8 mouse cellular contexts compared by ENCODE assay signal in genomic region chr5:115844766-115845634, GRCm38 (mm10). TPM values are rescaled to one million over a fixed set of nuclear protein-coding genes. Genes with fewer than 3 reads are reported as not detected.
A peak's percentile ranks its signal among the peaks of the same experiment; 100 is the strongest.
DNase-seq lines count a peak whose midpoint lies in the region; ATAC-seq and TF ChIP-seq lines count a peak whose summit lies in the region.

TSS of gene Cit (plus strand) at chr5:115845278.

- peaks cover 3 to 7% of the 10 kb centered on the region in 2 experiments; a peak in 2 of 4 replicates for H3K4me1 ChIP-seq in ES-E14 (ENCODE audit: control insufficient read depth in 2 of 2, insufficient read depth in 2 of 2, low read length in 2 of 2, poor library complexity in 1 of 2)
- peaks cover 9% of the 10 kb centered on the region for H3K4me1 ChIP-seq in forebrain, embryonic 14.5 days (ENCODE audit: control insufficient read depth, insufficient read depth, low read length)
- peaks cover 11% of the 10 kb centered on the region for H3K4me1 ChIP-seq in liver, postnatal 0 days (ENCODE audit: insufficient read depth)
- H3K4me1 ChIP-seq in neural tube, embryonic 13.5 days (replicated peaks): peaks cover 32% of the 10 kb centered on the region

- H3K9me3 ChIP-seq in ES-E14 (ENCODE audit: control insufficient read depth, insufficient read depth, low read depth, low read length): no peaks in the 10 kb centered on the region
- H3K9me3 ChIP-seq in forebrain, embryonic 14.5 days (replicated peaks; ENCODE audit: control insufficient read depth, low read length): no peaks in the 10 kb centered on the region
- H3K9me3 ChIP-seq in liver, postnatal 0 days (ENCODE audit: low read length): no peaks in the 10 kb centered on the region
- no peaks in the 10 kb centered on the region for H3K9me3 ChIP-seq in neural tube, embryonic 13.5 days

- peak within 1 kb of the TSS; percentile 84 to 88 for H3K4me3 ChIP-seq in ES-E14 (ENCODE audit: insufficient read depth in 1 of 2, low read depth in 1 of 2, low read length in 2 of 2, poor library complexity in 1 of 2, severe bottlenecking in 1 of 2)
- peak within 1 kb of the TSS; percentile 63 for H3K4me3 ChIP-seq in forebrain, embryonic 14.5 days (ENCODE audit: low read depth, low read length)
- peak within 1 kb of the TSS; percentile 88 for H3K4me3 ChIP-seq in liver, postnatal 0 days (ENCODE audit: low read depth, low read length)
- peak within 1 kb of the TSS; percentile 50 for H3K4me3 ChIP-seq in neural tube, embryonic 13.5 days

- in situ Hi-C loops in ES-E14 (cut with MboI; ENCODE audit: low sequenced_read_pairs in 2 of 2, unreplicated experiment in 2 of 2): no loop called here

- TF ChIP-seq EP300 in liver, postnatal 0 days (IDR thresholded peaks at IDR 0.05; ENCODE audit: low read depth): peak; percentile 32; the same call in 1 of the 2 replicates

- peak; percentile 96 for DNase-seq in ES-E14 (ENCODE audit: low read depth, low spot score)
- DNase-seq in cerebellum, adult 11 months: peak; percentile 76
- DNase-seq in forebrain, embryonic 14.5 days (ENCODE audit: low spot score): peak; percentile 99
- peak; percentile 90 to 93 for DNase-seq in heart, postnatal 14 days
- peak; percentile 86 for DNase-seq in layer of hippocampus, adult 11-12 months (ENCODE audit: low spot score)
- DNase-seq in liver, postnatal 0 days: peak; percentile 93
- peak; percentile 87 for DNase-seq in telencephalon, adult 2 months (ENCODE audit: low read depth, low spot score)

- intact Hi-C loops in heart, postnatal 14 days (cut with DNase I): loop anchor here (10.0 kb wide), 1 partner anchor 190 kb away; no protein-coding TSS in a partner anchor

- under 1% methylated on average over 39 of the region's 42 CpGs for WGBS in forebrain, embryonic 14.5 days
- WGBS in liver, postnatal 0 days (ENCODE audit: insufficient replicate concordance): under 1% methylated on average over 41 of the region's 42 CpGs
- under 1% methylated on average over 42 of the region's 42 CpGs for WGBS in neural tube, embryonic 13.5 days

- peak within 1 kb of the TSS; percentile 85 for H3K4me2 ChIP-seq in forebrain, embryonic 14.5 days (ENCODE audit: low read length)
- H3K4me2 ChIP-seq in liver, postnatal 0 days (ENCODE audit: low read depth, low read length): peak within 1 kb of the TSS; percentile 92
- peak within 1 kb of the TSS; percentile 85 for H3K4me2 ChIP-seq in neural tube, embryonic 13.5 days

- peak within 1 kb of the TSS; percentile 85 for H3K9ac ChIP-seq in ES-E14 (ENCODE audit: insufficient read depth, low read depth, low read length, poor library complexity, severe bottlenecking)
- H3K9ac ChIP-seq in forebrain, embryonic 14.5 days (ENCODE audit: low read length): peak within 1 kb of the TSS; percentile 73
- peak within 1 kb of the TSS; percentile 89 for H3K9ac ChIP-seq in liver, postnatal 0 days (replicated peaks)
- peak within 1 kb of the TSS; percentile 63 for H3K9ac ChIP-seq in neural tube, embryonic 13.5 days

- H3K36me3 ChIP-seq in ES-E14 (ENCODE audit: control insufficient read depth, insufficient read depth, low read length, poor library complexity, severe bottlenecking): peaks cover 7% of the 10 kb centered on the region; the same call in 1 of the 2 replicates
- H3K36me3 ChIP-seq in forebrain, embryonic 14.5 days (ENCODE audit: control insufficient read depth, insufficient read depth, low read length): peaks cover 3% of the 10 kb centered on the region; the same call in 1 of the 2 replicates
- peaks cover 11% of the 10 kb centered on the region; the same call in 1 of the 2 replicates for H3K36me3 ChIP-seq in liver, postnatal 0 days (replicated peaks; ENCODE audit: insufficient read depth, low read length)
- H3K36me3 ChIP-seq in neural tube, embryonic 13.5 days: no peaks in the 10 kb centered on the region

- H3K27ac ChIP-seq in ES-E14 (ENCODE audit: insufficient read depth, low read depth, low read length, poor library complexity, severe bottlenecking): peak within 1 kb of the TSS; percentile 27
- H3K27ac ChIP-seq in forebrain, embryonic 14.5 days (ENCODE audit: low read depth, low read length): peak within 1 kb of the TSS; percentile 28; the same call in 1 of the 2 replicates
- peak within 1 kb of the TSS; percentile 78 for H3K27ac ChIP-seq in liver, postnatal 0 days (ENCODE audit: low read depth)
- H3K27ac ChIP-seq in neural tube, embryonic 13.5 days (replicated peaks): no peak within 1 kb of the TSS

- no peak for TF ChIP-seq CTCF in liver, postnatal 0 days (IDR thresholded peaks at IDR 0.05; ENCODE audit: low read depth)

- no peaks in the 10 kb centered on the region for H3K27me3 ChIP-seq in forebrain, embryonic 14.5 days (replicated peaks; ENCODE audit: control insufficient read depth, insufficient read depth, low read length)
- H3K27me3 ChIP-seq in liver, postnatal 0 days (ENCODE audit: insufficient read depth, low read length): no peaks in the 10 kb centered on the region
- no peaks in the 10 kb centered on the region for H3K27me3 ChIP-seq in neural tube, embryonic 13.5 days

- ATAC-seq in forebrain, embryonic 14.5 days: peak; percentile 99
- peak; percentile 98 for ATAC-seq in liver, postnatal 0 days
- peak; percentile 99 for ATAC-seq in neural tube, embryonic 13.5 days (ENCODE audit: low read depth)

TF ChIP-seq in ES-E14, 5 proteins besides CTCF, POLR2A, EP300 and RAD21:
- no peak for TF ChIP-seq ZNF384 (IDR thresholded peaks at IDR 0.05; ENCODE audit: low read depth, low read length)
- peak; percentile 70 for TF ChIP-seq CHD2 (IDR thresholded peaks at IDR 0.05; ENCODE audit: low read depth, low read length)

RNA-seq across cellular contexts. Expression of gene Cit, which starts in this region (rescaled TPM):
- total RNA-seq in ES-E14 (2012; rRNA removed): 43.4 and 62.0 TPM in 2 replicates
- polyA plus RNA-seq in forebrain, embryonic 14.5 days (2014; fragmentation: Nextera tagmentation; extraction: Ambion mirVana): 9.1 and 14.3 TPM in 2 replicates
- total RNA-seq in heart, postnatal 14 days (2021): 1 to 10 TPM; 4.0 to 5.4 TPM
- polyA plus RNA-seq in liver, postnatal 0 days (2015; fragmentation: Nextera tagmentation; extraction: Ambion mirVana): 9.1 and 11.5 TPM in 2 replicates
- polyA plus RNA-seq in neural tube, embryonic 13.5 days (2015; fragmentation: Nextera tagmentation; extraction: Ambion mirVana): 16.6 and 18.6 TPM in 2 replicates
